Mouse (Mus musculus): ENCODE data around the gene Flad1. TPM values are rescaled to one million over a fixed set of nuclear protein-coding genes. Genes with fewer than 3 reads are reported as not detected.
A peak's percentile ranks its signal among the peaks of the same experiment; 100 is the strongest.

The Flad1 gene
- total RNA-seq, 2 experiments from 2014 or later: 44.4 TPM

GRCm38 (mm10) chr3:89386438-89387420, 24.9 kb downstream of the Flad1 start:
- intact Hi-C loops (cut with DNase I): no loop called here

GRCm38 (mm10) chr3:89385451-89385850, 26.2 kb downstream of the Flad1 start:
- intact Hi-C loops (cut with DNase I): no loop called here
- DNase-seq: no peak

More at GRCm38 (mm10) chr3:89386438-89387420, 24.9 kb downstream of the Flad1 start:
- DNase-seq: peak in 1 of 2 experiments; percentile 46

GRCm38 (mm10) chr3:89384331-89385076, 27.2 kb downstream of the Flad1 start:
- intact Hi-C loops (cut with DNase I): no loop called here
- DNase-seq: no peak

GRCm38 (mm10) chr3:89383651-89384255, 27.9 kb downstream of the Flad1 start:
- no peak for DNase-seq
- intact Hi-C loops (cut with DNase I): no loop called here

GRCm38 (mm10) chr3:89382950-89383349, 28.7 kb downstream of the Flad1 start:
- intact Hi-C loops (cut with DNase I): no loop called here
- no peak for DNase-seq

GRCm38 (mm10) chr3:89382033-89382882, 29.4 kb downstream of the Flad1 start:
- intact Hi-C loops (cut with DNase I): no loop called here
- no peak for DNase-seq

- DNase-seq: no peak
- intact Hi-C loops (cut with DNase I): no loop called here
Measured at GRCm38 (mm10) chr3:89381233-89381632, 30.4 kb downstream of the Flad1 start.

GRCm38 (mm10) chr3:89380711-89381110, 31.0 kb downstream of the Flad1 start:
- intact Hi-C loops (cut with DNase I): no loop called here
- no peak for DNase-seq

- intact Hi-C loops (cut with DNase I): no loop called here
- DNase-seq: no peak
Measured at GRCm38 (mm10) chr3:89380291-89380690, 31.4 kb downstream of the Flad1 start.

GRCm38 (mm10) chr3:89379388-89380131, 32.1 kb downstream of the Flad1 start:
- DNase-seq: no peak
- intact Hi-C loops (cut with DNase I): loop anchor here (2.0 kb wide), 1 partner anchor 105 kb away; no protein-coding TSS in a partner anchor

GRCm38 (mm10) chr3:89378394-89379067, 33.1 kb downstream of the Flad1 start:
- peak; percentile 81 to 84 for DNase-seq
- intact Hi-C loops (cut with DNase I): loop anchor here (1.0 to 2.0 kb wide), 3 partner anchors 23 to 106 kb away; partner anchors contain the start of gene Flad1

GRCm38 (mm10) chr3:89377831-89378230, 33.8 kb downstream of the Flad1 start:
- no peak for DNase-seq
- intact Hi-C loops (cut with DNase I): loop anchor here (1.0 to 2.0 kb wide), 3 partner anchors 23 to 107 kb away; partner anchors contain the start of gene Flad1

GRCm38 (mm10) chr3:89373581-89374231, 38.0 kb downstream of the Flad1 start:
- no peak for DNase-seq
- intact Hi-C loops (cut with DNase I): no loop called here

- no peak for DNase-seq
- intact Hi-C loops (cut with DNase I): no loop called here
Measured at GRCm38 (mm10) chr3:89367338-89367737, 44.3 kb downstream of the Flad1 start.

GRCm38 (mm10) chr3:89365486-89366414, 45.9 kb downstream of the Flad1 start:
- intact Hi-C loops (cut with DNase I): no loop called here
- no peak for DNase-seq

- no peak for DNase-seq
- intact Hi-C loops (cut with DNase I): no loop called here
Measured at GRCm38 (mm10) chr3:89365153-89365485, 46.6 kb downstream of the Flad1 start, which contains the start of gene Dcst1. Dcst1 (minus strand) TSS chr3:89365253.

- intact Hi-C loops (cut with DNase I): no loop called here
- DNase-seq: no peak
Measured at GRCm38 (mm10) chr3:89364631-89365030, 47.0 kb downstream of the Flad1 start.

All from heart, postnatal 10 days (tissue).